Mouse (Mus musculus) gastrocnemius, adult 18-20 months (tissue): ENCODE data around the gene Ifna12. TPM values are rescaled to one million over a fixed set of nuclear protein-coding genes. Genes with fewer than 3 reads are reported as not detected.
"Not testable (repeated sequence)": the region's sequence is repeated elsewhere in the genome, so short reads cannot be mapped to it uniquely, and the experiment has no call there.

Experiments
- DNase-seq: peaks from one replicate; pipeline ENCODE4 v3.0.0; 2021; ENCODE audit warnings: low spot score
- long read RNA-seq, 2 experiments: library from polyadenylated mRNA; stranded (forward); transcript quantifications; one replicate each; pipeline ENCODE4 v2.0.0; 2021
- total RNA-seq, 2 experiments: library from RNA; stranded (reverse); gene quantifications; 2 replicates each; pipeline ENCODE4 v1.2.3; 2021

Ifna12 gene
- not detected for total RNA-seq
- long read RNA-seq, experiment 1 = 0 reads
- long read RNA-seq, experiment 2 = 0 reads

DNA sequence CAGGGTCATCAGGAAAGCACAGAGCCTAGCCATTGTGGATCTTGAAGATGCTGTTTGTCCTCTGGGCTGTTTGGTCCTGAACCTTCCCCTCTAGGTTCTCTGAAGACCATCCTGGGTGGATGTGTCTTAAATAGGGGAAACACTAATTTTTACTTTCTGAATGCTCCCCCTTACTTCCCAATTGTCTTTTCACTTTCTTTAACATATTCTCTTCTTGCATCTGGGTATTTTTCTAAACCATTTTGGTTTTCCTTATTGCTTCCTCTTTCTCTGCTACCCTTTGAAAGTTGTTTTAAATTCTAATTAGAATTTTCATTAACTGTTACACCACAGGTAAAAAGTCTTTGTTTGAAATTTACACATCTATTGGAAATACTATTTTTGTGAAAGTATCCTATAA, at the start of gene Ifna12:
TSS of gene Ifna12 (minus strand) at position 101 of the 400 bp plus-strand sequence.
- DNase-seq = no peak

DNA sequence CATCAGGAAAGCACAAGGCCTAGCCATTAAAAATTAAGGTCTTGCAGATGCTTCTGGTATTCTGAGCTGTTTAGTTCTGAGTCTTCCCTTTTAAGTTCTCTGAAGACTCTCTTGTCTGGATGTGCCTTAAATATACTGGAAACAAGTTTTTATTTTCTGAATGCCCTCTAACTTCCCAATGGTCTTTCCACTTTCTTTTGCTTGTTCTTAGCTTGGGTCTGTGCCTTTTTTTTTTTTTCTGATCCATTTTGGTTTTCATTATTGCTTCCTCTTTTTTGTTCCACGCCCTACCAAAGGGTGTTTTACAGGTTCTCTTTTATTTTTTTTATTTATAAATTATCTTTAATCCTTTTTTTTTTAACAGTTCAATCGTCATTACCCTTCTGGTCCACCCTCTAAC, 41.2 kb upstream of the Ifna12 start, which contains the start of gene Ifna13:
TSS of gene Ifna13 (minus strand) at position 101 of the 400 bp plus-strand sequence.
- DNase-seq = no peak

DNA sequence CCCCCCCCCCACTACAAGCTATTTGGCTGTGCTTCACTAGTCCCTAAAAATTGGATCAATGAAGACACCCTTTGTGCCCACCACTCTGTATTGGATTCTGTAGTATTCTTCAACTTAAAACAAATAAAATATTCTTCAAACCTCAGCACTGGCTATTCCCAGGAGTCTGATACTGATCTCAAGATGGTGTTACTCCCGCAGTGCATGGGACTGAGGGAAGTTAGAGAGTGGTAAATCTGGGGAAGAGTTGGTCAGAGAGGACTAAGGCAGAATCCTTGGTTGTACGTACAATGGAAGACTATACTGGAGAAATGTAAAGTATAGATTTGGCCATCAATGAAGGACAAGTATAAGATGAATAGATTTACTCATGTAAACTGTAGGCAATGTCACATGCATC, 39.4 kb upstream of the Ifna12 start:
- no peak for DNase-seq

DNA sequence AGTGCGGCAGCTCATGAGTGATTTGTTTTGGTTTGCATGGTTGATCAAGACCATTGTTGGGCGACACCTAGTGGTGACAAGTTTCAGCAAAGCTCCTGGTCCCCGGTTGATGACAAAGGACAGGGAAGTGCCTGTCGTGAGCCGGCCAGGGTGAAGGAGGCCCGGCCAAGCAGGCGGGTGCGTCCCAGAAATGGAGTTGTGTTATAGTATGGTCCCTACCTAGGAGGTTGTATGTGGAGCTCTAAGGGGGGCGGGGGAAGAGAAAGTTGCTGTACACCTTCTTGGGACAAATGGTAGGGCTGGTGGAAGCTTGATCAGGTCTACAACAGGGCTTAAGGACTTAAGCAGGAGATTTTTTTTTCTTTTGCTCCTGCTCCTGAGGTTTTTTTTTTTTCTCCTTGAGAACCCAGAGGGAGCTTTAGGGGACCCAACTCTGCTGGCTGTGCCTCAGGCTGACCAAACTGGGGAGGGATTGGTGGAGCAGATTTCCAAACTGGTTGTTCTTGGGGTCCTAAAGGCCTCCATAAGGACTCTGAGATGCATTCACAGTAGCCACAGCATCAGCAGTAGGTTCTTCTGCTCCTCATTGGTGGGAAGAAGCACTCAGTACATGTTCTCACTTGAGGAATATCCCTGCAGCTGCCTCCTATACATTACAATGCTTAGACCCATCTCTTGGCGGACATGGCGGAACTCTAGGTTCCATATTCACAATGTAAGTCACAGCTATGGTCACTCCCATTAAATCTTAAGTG, 38.1 kb upstream of the Ifna12 start:
- peak; percentile 94 for DNase-seq

DNA sequence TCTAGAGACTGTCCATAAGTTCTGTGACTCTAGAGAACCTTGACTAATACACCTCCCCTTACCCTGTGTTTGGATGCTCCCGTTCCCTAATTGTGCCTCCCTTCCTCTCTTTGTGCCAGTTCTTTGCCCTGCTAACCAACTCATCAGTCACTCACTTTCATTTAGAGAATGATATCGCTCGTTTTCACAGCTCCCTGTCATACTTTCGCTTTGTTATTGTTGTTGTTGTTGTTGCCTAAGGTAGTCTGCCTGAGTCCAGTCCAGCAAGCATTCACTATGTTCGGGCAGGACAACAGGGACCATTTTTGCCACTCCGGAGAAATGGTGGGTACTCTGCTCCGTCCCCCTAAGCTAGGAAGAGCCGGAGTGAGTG, 37.5 kb upstream of the Ifna12 start:
- DNase-seq = no peak

DNA sequence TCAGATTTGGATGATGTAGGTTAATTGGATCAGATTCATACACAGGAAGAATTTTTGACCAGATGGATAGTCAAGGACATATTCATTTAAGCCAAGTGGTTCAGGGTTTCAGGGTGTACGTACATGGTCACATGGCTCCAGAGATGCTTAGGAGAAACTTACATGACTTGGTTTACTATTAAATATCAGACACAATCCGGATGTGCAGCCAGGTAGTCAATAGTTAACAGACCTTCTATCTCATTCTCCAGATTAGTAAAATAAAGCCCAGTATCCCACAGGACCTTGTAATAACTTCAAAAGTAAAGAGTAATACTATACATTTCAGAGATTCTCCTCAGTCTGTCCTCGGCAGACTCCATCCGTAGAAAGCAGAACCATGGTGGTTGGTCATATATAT, 31.1 kb upstream of the Ifna12 start, which contains the start of gene C87499:
TSS of gene C87499 (minus strand) at position 101 of the 400 bp plus-strand sequence.
- DNase-seq = no peak

DNA sequence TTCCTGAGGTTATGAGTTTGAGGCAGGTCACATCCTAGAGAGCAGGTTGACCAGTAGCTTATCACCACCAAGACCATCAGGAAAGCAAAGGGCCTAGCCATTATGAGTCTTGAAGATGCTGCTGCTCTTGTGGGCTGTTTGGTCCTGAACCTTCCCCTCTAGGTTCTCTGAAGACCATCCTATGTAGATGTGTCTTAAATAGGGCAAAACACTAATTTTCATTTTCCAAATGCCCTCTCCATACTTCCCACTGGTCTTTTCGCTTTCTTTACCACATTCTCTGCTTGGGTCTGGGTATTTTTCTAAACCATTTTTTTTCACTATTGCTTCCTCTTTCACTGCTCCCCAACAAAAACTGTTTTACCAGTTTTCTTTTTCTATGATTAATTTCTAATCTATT, 10.9 kb downstream of the Ifna12 start, which contains the start of gene Ifna9:
TSS of gene Ifna9 (minus strand) at position 101 of the 400 bp plus-strand sequence.
- no peak for DNase-seq

DNA sequence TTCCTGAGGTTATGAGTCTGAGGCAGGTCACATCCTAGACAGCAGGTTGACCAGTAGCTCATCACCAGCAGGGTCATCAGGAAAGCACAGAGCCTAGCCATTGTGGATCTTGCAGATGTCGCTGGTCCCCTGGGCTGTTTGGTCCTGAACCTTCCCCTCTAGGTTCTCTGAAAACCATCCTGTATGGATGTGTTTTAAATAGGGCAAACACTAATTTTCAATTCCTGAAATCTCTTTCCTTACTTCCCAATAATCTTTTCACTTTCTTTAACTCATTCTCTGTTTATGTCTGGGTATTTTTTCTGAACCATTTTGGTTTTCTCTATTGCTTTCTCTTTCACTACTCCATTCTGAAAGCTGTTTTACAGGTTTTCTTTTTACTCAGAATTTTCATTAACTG, 31.5 kb downstream of the Ifna12 start, which contains the start of gene Ifna14:
TSS of gene Ifna14 (minus strand) at position 101 of the 400 bp plus-strand sequence.
- DNase-seq = no peak

DNA sequence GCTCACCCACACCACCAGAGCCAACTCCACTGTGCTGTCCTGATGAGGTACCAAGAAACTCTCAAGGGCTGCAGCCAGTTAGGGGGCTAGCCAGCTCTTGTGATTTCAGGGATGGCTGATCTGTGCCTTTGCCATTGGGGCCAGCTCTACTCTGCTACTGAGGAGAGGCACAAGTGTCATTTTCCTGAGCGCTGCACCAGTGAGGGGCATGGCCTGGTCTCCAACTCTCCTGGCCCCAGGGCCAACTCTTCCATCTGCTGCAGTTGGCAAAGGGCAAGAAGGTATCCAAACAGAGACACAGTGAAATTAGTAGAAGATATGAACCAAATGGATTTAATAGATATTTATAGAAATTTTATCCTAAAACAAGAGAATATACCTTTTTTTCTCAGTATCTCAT, 41.4 kb downstream of the Ifna12 start:
- no peak for DNase-seq

DNA sequence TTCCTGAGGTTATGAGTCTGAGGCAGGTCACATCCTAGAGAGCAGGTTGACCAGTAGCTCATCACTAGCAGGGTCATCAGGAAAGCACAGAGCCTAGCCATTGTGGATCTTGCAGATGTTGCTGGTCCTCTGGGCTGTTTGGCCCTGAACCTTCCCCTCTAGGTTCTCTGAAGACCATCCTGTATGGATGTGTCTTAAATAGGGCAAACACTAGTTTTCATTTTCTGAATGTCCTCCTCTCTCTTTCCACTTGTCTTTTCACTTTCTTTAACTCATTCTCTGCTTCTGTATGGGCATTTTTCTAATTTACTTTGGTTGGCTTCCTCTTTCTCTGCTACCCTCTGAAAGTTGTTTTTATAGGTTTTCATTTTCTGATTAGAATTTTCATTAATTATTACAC, 45.0 kb downstream of the Ifna12 start, which contains the start of gene Ifna15:
TSS of gene Ifna15 (minus strand) at position 101 of the 400 bp plus-strand sequence.
- DNase-seq = not testable (repeated sequence)

Other genes with a start within 250 kb of the Ifna12 start
- under 1 TPM; 0.84 to 0.93 TPM for gene Hacd4, start 164.4 kb downstream of the Ifna12 start, total RNA-seq
- gene Ifnb1, start 80.6 kb downstream of the Ifna12 start, total RNA-seq = not detected
- not detected for gene Ifna15, start 45.1 kb downstream of the Ifna12 start, total RNA-seq
- not detected for gene Ifna14, start 31.6 kb downstream of the Ifna12 start, total RNA-seq
- gene Ifna9, start 11.0 kb downstream of the Ifna12 start, total RNA-seq = not detected
- not detected for gene C87499, start 31.0 kb upstream of the Ifna12 start, total RNA-seq
- not detected for gene Ifna13, start 41.1 kb upstream of the Ifna12 start, total RNA-seq
- gene Ifna16, start 73.5 kb upstream of the Ifna12 start, total RNA-seq = not detected
- gene Ifna2, start 80.5 kb upstream of the Ifna12 start, total RNA-seq = not detected
- not detected for gene Ifnab, start 88.0 kb upstream of the Ifna12 start, total RNA-seq
- gene Gm26566, start 118.4 kb upstream of the Ifna12 start, total RNA-seq = under 1 TPM in 1 of 2 experiments, not detected in 1; 0.21 TPM
- gene Klhl9, start 119.1 kb upstream of the Ifna12 start, total RNA-seq = 10 to 100 TPM; 50.5 to 62.5 TPM
- not detected for gene Gm13271, start 151.5 kb upstream of the Ifna12 start, total RNA-seq
- not detected for gene Gm13283, start 156.7 kb upstream of the Ifna12 start, total RNA-seq
- not detected for gene Gm13290, start 170.5 kb upstream of the Ifna12 start, total RNA-seq
- gene Gm13289, start 173.5 kb upstream of the Ifna12 start, total RNA-seq = not detected
- not detected for gene Gm13272, start 176.5 kb upstream of the Ifna12 start, total RNA-seq
- not detected for gene Ifnz, start 178.8 kb upstream of the Ifna12 start, total RNA-seq
- not detected for gene Gm13276, start 182.3 kb upstream of the Ifna12 start, total RNA-seq
- not detected for gene Gm13277, start 185.3 kb upstream of the Ifna12 start, total RNA-seq
- not detected for gene Gm13278, start 188.2 kb upstream of the Ifna12 start, total RNA-seq
- gene Gm13275, start 191.1 kb upstream of the Ifna12 start, total RNA-seq = not detected
- gene Gm13279, start 194.0 kb upstream of the Ifna12 start, total RNA-seq = not detected
- not detected for gene Gm13285, start 196.3 kb upstream of the Ifna12 start, total RNA-seq
- gene Gm13287, start 199.9 kb upstream of the Ifna12 start, total RNA-seq = not detected
- not detected for gene Gm13288, start 202.2 kb upstream of the Ifna12 start, total RNA-seq
- not detected for gene Ifna7, start 212.9 kb upstream of the Ifna12 start, total RNA-seq
- gene Ifna11, start 216.6 kb upstream of the Ifna12 start, total RNA-seq = not detected
- not detected for gene Ifna6, start 224.0 kb upstream of the Ifna12 start, total RNA-seq
- gene Ifna5, start 232.1 kb upstream of the Ifna12 start, total RNA-seq = not detected
- not detected for gene Ifna4, start 238.5 kb upstream of the Ifna12 start, total RNA-seq
- not detected for gene Ifna1, start 246.7 kb upstream of the Ifna12 start, total RNA-seq